Mouse (Mus musculus): ENCODE results near the gene Pemt. TPM values are rescaled to one million over a fixed set of nuclear protein-coding genes. Genes with fewer than 3 reads are reported as not detected.

Gene Pemt
- total and polyA plus RNA-seq, 2 experiments from 2014 or later, result 14.2 to 16.2 TPM

- no peak for ATAC-seq
- WGBS, result 69% methylated on average over 3 of the region's 3 CpGs
Observed at GRCm38 (mm10) chr11:59940645-59941044, 105.6 kb downstream of the Pemt start.

GRCm38 (mm10) chr11:59939821-59940220 lies 106.5 kb downstream of the Pemt start:
- Histone ChIP-seq H3K36me3 (ENCODE audit: insufficient read depth) (no peaks in the 10 kb centered on the region), H3K27ac (ENCODE audit: low read depth, low read length) (no peak overlapping the region), H3K27me3 (ENCODE audit: insufficient read depth, low read length) (no peaks in the 10 kb centered on the region), H3K9me3 (ENCODE audit: low read length) (no peaks in the 10 kb centered on the region), H3K4me1 (ENCODE audit: insufficient read depth) (no peaks in the 10 kb centered on the region), H3K4me2 (ENCODE audit: low read depth) (no peak overlapping the region), H3K4me3 (ENCODE audit: low read depth, low read length) (no peak overlapping the region), H3K9ac (no peak overlapping the region)
- DNase-seq (no peak), ATAC-seq (no peak)
- WGBS, result 85% methylated on average over 1 of the region's 1 CpGs
- TF ChIP-seq CTCF (IDR thresholded peaks at IDR 0.05; ENCODE audit: low read depth), result no peak

More at GRCm38 (mm10) chr11:59940645-59941044, 105.6 kb downstream of the Pemt start:
- H3K9ac ChIP-seq, result no peak overlapping the region
- H3K9me3 ChIP-seq (ENCODE audit: low read length), result no peaks in the 10 kb centered on the region
- no peak overlapping the region for H3K4me2 ChIP-seq (ENCODE audit: low read depth)
- no peak for DNase-seq
- no peaks in the 10 kb centered on the region for H3K27me3 ChIP-seq (ENCODE audit: insufficient read depth, low read length)
- no peak for TF ChIP-seq CTCF (IDR thresholded peaks at IDR 0.05; ENCODE audit: low read depth)
- H3K4me3 ChIP-seq (ENCODE audit: low read depth, low read length), result no peak overlapping the region
- H3K36me3 ChIP-seq (ENCODE audit: insufficient read depth), result no peaks in the 10 kb centered on the region
- no peaks in the 10 kb centered on the region for H3K4me1 ChIP-seq (ENCODE audit: insufficient read depth)
- H3K27ac ChIP-seq (ENCODE audit: low read depth, low read length), result no peak overlapping the region

- no peak for TF ChIP-seq CTCF (IDR thresholded peaks at IDR 0.05; ENCODE audit: low read depth)
- Histone ChIP-seq H3K36me3 (ENCODE audit: insufficient read depth) (no peaks in the 10 kb centered on the region), H3K9ac (no peak overlapping the region), H3K27me3 (ENCODE audit: insufficient read depth, low read length) (no peaks in the 10 kb centered on the region), H3K9me3 (ENCODE audit: low read length) (no peaks in the 10 kb centered on the region), H3K27ac (ENCODE audit: low read depth, low read length) (no peak overlapping the region), H3K4me1 (ENCODE audit: insufficient read depth) (peaks cover 7% of the 10 kb centered on the region; the same call in 1 of the 2 replicates), H3K4me3 (ENCODE audit: low read depth, low read length) (no peak overlapping the region), H3K4me2 (ENCODE audit: low read depth) (no peak overlapping the region)
- ATAC-seq (no peak), DNase-seq (no peak)
- WGBS, result 27% methylated on average over 2 of the region's 2 CpGs
Observed at GRCm38 (mm10) chr11:59937615-59938014, 108.7 kb downstream of the Pemt start.

- DNase-seq, result no peak
- TF ChIP-seq CTCF (IDR thresholded peaks at IDR 0.05; ENCODE audit: low read depth), result no peak
- Histone ChIP-seq H3K4me2 (ENCODE audit: low read depth) (no peak overlapping the region), H3K9me3 (ENCODE audit: low read length) (no peaks in the 10 kb centered on the region), H3K27me3 (ENCODE audit: insufficient read depth, low read length) (no peaks in the 10 kb centered on the region), H3K27ac (ENCODE audit: low read depth, low read length) (no peak overlapping the region), H3K4me3 (ENCODE audit: low read depth, low read length) (no peak overlapping the region), H3K9ac (no peak overlapping the region), H3K36me3 (ENCODE audit: insufficient read depth) (no peaks in the 10 kb centered on the region), H3K4me1 (ENCODE audit: insufficient read depth) (peaks cover 7% of the 10 kb centered on the region; the same call in 1 of the 2 replicates)
- WGBS, result 63% methylated on average over 3 of the region's 3 CpGs
- no peak for ATAC-seq
Observed at GRCm38 (mm10) chr11:59937023-59937422, 109.3 kb downstream of the Pemt start.

GRCm38 (mm10) chr11:59933943-59934342 lies 112.3 kb downstream of the Pemt start:
- Histone ChIP-seq H3K4me3 (ENCODE audit: low read depth, low read length) (no peak overlapping the region), H3K4me1 (ENCODE audit: insufficient read depth) (peaks cover 7% of the 10 kb centered on the region; the same call in 1 of the 2 replicates), H3K27ac (ENCODE audit: low read depth, low read length) (0 out of 2 replicates have a peak overlapping the region, but pooled peaks have one; percentile 9), H3K9ac (no peak overlapping the region), H3K27me3 (ENCODE audit: insufficient read depth, low read length) (no peaks in the 10 kb centered on the region), H3K36me3 (ENCODE audit: insufficient read depth) (no peaks in the 10 kb centered on the region), H3K4me2 (ENCODE audit: low read depth) (no peak overlapping the region), H3K9me3 (ENCODE audit: low read length) (no peaks in the 10 kb centered on the region)
- 45% methylated on average over 12 of the region's 12 CpGs for WGBS
- peak; percentile 69 for ATAC-seq
- peak; percentile 6 for DNase-seq
- TF ChIP-seq CTCF (IDR thresholded peaks at IDR 0.05; ENCODE audit: low read depth), result no peak

GRCm38 (mm10) chr11:59932560-59933337 lies 113.5 kb downstream of the Pemt start:
- H3K9me3 ChIP-seq (ENCODE audit: low read length), result no peaks in the 10 kb centered on the region
- no peak for TF ChIP-seq CTCF (IDR thresholded peaks at IDR 0.05; ENCODE audit: low read depth)
- ATAC-seq (no peak), DNase-seq (no peak)
- WGBS, result 71% methylated on average over 9 of the region's 9 CpGs
- peaks cover 7% of the 10 kb centered on the region; the same call in 1 of the 2 replicates for H3K4me1 ChIP-seq (ENCODE audit: insufficient read depth)
- H3K4me2 ChIP-seq (ENCODE audit: low read depth), result no peak overlapping the region
- H3K27ac ChIP-seq (ENCODE audit: low read depth, low read length), result no peak overlapping the region
- H3K9ac ChIP-seq, result no peak overlapping the region
- H3K27me3 ChIP-seq (ENCODE audit: insufficient read depth, low read length), result no peaks in the 10 kb centered on the region
- H3K36me3 ChIP-seq (ENCODE audit: insufficient read depth), result no peaks in the 10 kb centered on the region
- no peak overlapping the region for H3K4me3 ChIP-seq (ENCODE audit: low read depth, low read length)

GRCm38 (mm10) chr11:59930031-59930430 lies 116.3 kb downstream of the Pemt start:
- WGBS, result 50% methylated on average over 4 of the region's 4 CpGs
- no peak for TF ChIP-seq CTCF (IDR thresholded peaks at IDR 0.05; ENCODE audit: low read depth)
- DNase-seq, result no peak

More at GRCm38 (mm10) chr11:59930031-59930430, 116.3 kb downstream of the Pemt start:
- Histone ChIP-seq H3K4me2 (ENCODE audit: low read depth) (no peak overlapping the region), H3K4me1 (ENCODE audit: insufficient read depth) (peaks cover 7% of the 10 kb centered on the region; the same call in 1 of the 2 replicates), H3K9ac (no peak overlapping the region), H3K27ac (ENCODE audit: low read depth, low read length) (no peak overlapping the region), H3K27me3 (ENCODE audit: insufficient read depth, low read length) (no peaks in the 10 kb centered on the region), H3K36me3 (ENCODE audit: insufficient read depth) (no peaks in the 10 kb centered on the region), H3K4me3 (ENCODE audit: low read depth, low read length) (no peak overlapping the region), H3K9me3 (ENCODE audit: low read length) (no peaks in the 10 kb centered on the region)
- ATAC-seq, result no peak

All from forebrain, postnatal 0 days (tissue).